Mouse (Mus musculus) small intestine, adult 2 months (tissue): ENCODE results near the gene Prkd3. TPM values are rescaled to one million over a fixed set of nuclear protein-coding genes. Genes with fewer than 3 reads are reported as not detected.

ENCODE experiments used
- H3K27ac ChIP-seq: fragments of 200-500 bp; 2 replicates; pipeline ENCODE4 v1.5.1; 2012; ENCODE audit warnings: low read depth, low read length, control low read depth, inconsistent platforms; ENCODE audit not compliant: insufficient read depth
- H3K27me3 ChIP-seq: fragments of 200-500 bp; 2 replicates; pipeline ENCODE4 v1.6.1; 2012; ENCODE audit warnings: mild to moderate bottlenecking, moderate library complexity, low read length, inconsistent platforms; ENCODE audit not compliant: control insufficient read depth, insufficient read depth
- H3K36me3 ChIP-seq: fragments of 200-500 bp; 2 replicates; pipeline ENCODE4 v1.6.1; 2012; ENCODE audit warnings: mild to moderate bottlenecking, low read length, control low read depth, inconsistent platforms; ENCODE audit not compliant: control insufficient read depth, insufficient read depth
- H3K4me1 ChIP-seq: fragments of 200-500 bp; 2 replicates; pipeline ENCODE4 v1.6.1; 2012; ENCODE audit warnings: low read length, inconsistent platforms, mixed read lengths; ENCODE audit not compliant: control insufficient read depth, insufficient read depth, insufficient read length
- H3K4me3 ChIP-seq: fragments of 200-500 bp; 2 replicates; pipeline ENCODE4 v1.5.1; 2012; ENCODE audit warnings: low read depth, mild to moderate bottlenecking, control low read depth, inconsistent platforms, low read length, moderate library complexity
- CTCF ChIP-seq: fragments of 200-500 bp; IDR thresholded peaks from 2 replicates; pipeline ENCODE4 v1.5.1; 2012; ENCODE audit warnings: low read depth, mild to moderate bottlenecking, control low read depth, inconsistent platforms, low read length, moderate library complexity, mixed read lengths; ENCODE audit not compliant: insufficient replicate concordance, insufficient read length; ENCODE audit errors: extremely low read depth
- POLR2A ChIP-seq: fragments of 200-500 bp; IDR thresholded peaks from 2 replicates; pipeline ENCODE4 v1.6.1; 2012; ENCODE audit warnings: low read depth, mild to moderate bottlenecking, control low read depth, inconsistent platforms, low read length, moderate library complexity
- WGBS: fragments of 180-500 bp; shearing (Covaris S2); methylation state at CpG from one replicate; pipeline ENCODE4 v1.1.7; 2018; 5-methylcytosine and 5-hydroxymethylcytosine counted together
- polyA plus RNA-seq: library from polyadenylated mRNA; depleted of rRNA; stranded (reverse); fragments of >200 nt; gene quantifications from 2 replicates; pipeline ENCODE4 v1.2.3, GENCODE M21; 2012

Gene Prkd3
- polyA plus RNA-seq, 1 experiment, result 1.6 TPM

GRCm38 (mm10) chr17:78937229-78937853 is 83.3 kb downstream of the Prkd3 start:
- Histone ChIP-seq H3K4me1 (0 out of 2 replicates have a peak, but pooled peaks cover 2% of the 10 kb centered on the region), H3K4me3 (peak overlapping the region; percentile 64), H3K27ac (no peak overlapping the region), H3K36me3 (peaks cover 16% of the 10 kb centered on the region; the same call in 1 of the 2 replicates), H3K27me3 (no peaks in the 10 kb centered on the region)
- 5% methylated on average over 26 of the region's 26 CpGs for WGBS
- TF ChIP-seq CTCF, result no peak
- TF ChIP-seq POLR2A, result no peak

- no peak within 1 kb of the TSS for H3K27ac ChIP-seq
- no peak for TF ChIP-seq CTCF
- peak; percentile 28; the same call in 1 of the 2 replicates for TF ChIP-seq POLR2A
- no peaks in the 10 kb centered on the region for H3K27me3 ChIP-seq
- 0 out of 2 replicates have a peak, but pooled peaks cover 2% of the 10 kb centered on the region for H3K4me1 ChIP-seq
- WGBS, result under 1% methylated on average over 45 of the region's 45 CpGs
- H3K4me3 ChIP-seq, result peak within 1 kb of the TSS; percentile 64
- H3K36me3 ChIP-seq, result peaks cover 20% of the 10 kb centered on the region
Observed at GRCm38 (mm10) chr17:78936466-78937228, 84.0 kb downstream of the Prkd3 start, which contains the start of the genes Cebpz and Ndufaf7. Gene Cebpz, minus strand, starts transcription at chr17:78937066. Gene Ndufaf7, plus strand, starts transcription at chr17:78937136.

- TF ChIP-seq POLR2A (no peak), CTCF (no peak)
- WGBS, result 59% methylated on average over 2 of the region's 2 CpGs
- Histone ChIP-seq H3K4me1 (0 out of 2 replicates have a peak, but pooled peaks cover 2% of the 10 kb centered on the region), H3K27me3 (no peaks in the 10 kb centered on the region), H3K4me3 (peak overlapping the region; percentile 27; the same call in 1 of the 2 replicates), H3K27ac (no peak overlapping the region), H3K36me3 (peaks cover 20% of the 10 kb centered on the region)
Observed at GRCm38 (mm10) chr17:78935857-78936256, 84.8 kb downstream of the Prkd3 start.

- 42% methylated on average over 6 of the region's 6 CpGs for WGBS
- Histone ChIP-seq H3K4me1 (no peaks in the 10 kb centered on the region; the same call in 1 of the 2 replicates), H3K36me3 (peaks cover 27% of the 10 kb centered on the region), H3K27me3 (no peaks in the 10 kb centered on the region), H3K27ac (no peak overlapping the region), H3K4me3 (no peak overlapping the region)
- TF ChIP-seq POLR2A (no peak), CTCF (no peak)
Observed at GRCm38 (mm10) chr17:78917696-78918095, 102.9 kb downstream of the Prkd3 start.

- no peaks in the 10 kb centered on the region for H3K27me3 ChIP-seq
- peak overlapping the region; percentile 59 for H3K27ac ChIP-seq
- H3K4me3 ChIP-seq, result peak overlapping the region; percentile 79
- under 1% methylated on average over 11 of the region's 11 CpGs for WGBS
- no peaks in the 10 kb centered on the region; the same call in 1 of the 2 replicates for H3K4me1 ChIP-seq
- no peak for TF ChIP-seq POLR2A
- TF ChIP-seq CTCF, result no peak
- H3K36me3 ChIP-seq, result peaks cover 19% of the 10 kb centered on the region
Observed at GRCm38 (mm10) chr17:78916899-78917298, 103.7 kb downstream of the Prkd3 start.

- under 1% methylated on average over 37 of the region's 37 CpGs for WGBS
- Histone ChIP-seq H3K4me3 (peak within 1 kb of the TSS; percentile 79), H3K27ac (peak within 1 kb of the TSS; percentile 59), H3K4me1 (no peaks in the 10 kb centered on the region; the same call in 1 of the 2 replicates), H3K36me3 (peaks cover 15% of the 10 kb centered on the region), H3K27me3 (no peaks in the 10 kb centered on the region)
- no peak for TF ChIP-seq CTCF
- TF ChIP-seq POLR2A, result peak; percentile 48
Observed at GRCm38 (mm10) chr17:78916369-78916813, 104.2 kb downstream of the Prkd3 start, which contains the start of gene Cebpzos. Gene Cebpzos, plus strand, starts transcription at chr17:78916500.

- TF ChIP-seq CTCF, result no peak
- TF ChIP-seq POLR2A, result no peak
- H3K4me3 ChIP-seq, result peak overlapping the region; percentile 79; the same call in 1 of the 2 replicates
- 50% methylated on average over 6 of the region's 6 CpGs for WGBS
- H3K27me3 ChIP-seq, result no peaks in the 10 kb centered on the region
- peaks cover 10% of the 10 kb centered on the region for H3K36me3 ChIP-seq
- no peaks in the 10 kb centered on the region; the same call in 1 of the 2 replicates for H3K4me1 ChIP-seq
- H3K27ac ChIP-seq, result no peak overlapping the region
Observed at GRCm38 (mm10) chr17:78915772-78916171, 104.8 kb downstream of the Prkd3 start.
